Mouse (Mus musculus) hindbrain, embryonic 11.5 days (tissue): Measurements from ENCODE around the gene Bnipl. TPM values are rescaled to one million over a fixed set of nuclear protein-coding genes. Genes with fewer than 3 reads are reported as not detected.

ENCODE experiments used
- ATAC-seq: fragments of 200-750 bp; cut with Nextera tagmentation; 2 replicates; pipeline ENCODE4 v1.8.0; 2017; ENCODE audit warnings: mild to moderate bottlenecking, moderate TSS enrichment, moderate library complexity; ENCODE audit not compliant: low FRiP score
- DNase-seq: peaks from one replicate; pipeline ENCODE4 v3.0.0-alpha.2; 2015; ENCODE audit warnings: low spot score
- H3K27ac ChIP-seq: fragments of 300-500 bp; sonication (generic); 2 replicates; pipeline ENCODE4 v1.5.1; 2014; ENCODE audit warnings: mild to moderate bottlenecking, low read depth, low read length
- H3K27me3 ChIP-seq: fragments of 300-500 bp; sonication (generic); 2 replicates; pipeline ENCODE4 v1.6.1; 2014; ENCODE audit warnings: mild to moderate bottlenecking, low read length, moderate library complexity, mixed read lengths; ENCODE audit not compliant: control insufficient read depth, insufficient read depth
- H3K36me3 ChIP-seq: fragments of 300-500 bp; sonication (generic); 2 replicates; pipeline ENCODE4 v1.6.1; 2014; ENCODE audit warnings: mild to moderate bottlenecking, low read length, moderate library complexity, mixed read lengths; ENCODE audit not compliant: control insufficient read depth, insufficient read depth
- H3K4me1 ChIP-seq: fragments of 300-500 bp; sonication (generic); replicated peaks from 2 replicates; pipeline ENCODE4 v1.6.1; 2014; ENCODE audit warnings: low read length, mixed read lengths; ENCODE audit not compliant: control insufficient read depth, insufficient read depth
- H3K4me2 ChIP-seq: fragments of 300-500 bp; sonication (generic); replicated peaks from 2 replicates; pipeline ENCODE4 v1.6.1; 2014; ENCODE audit warnings: mild to moderate bottlenecking, low read depth, low read length
- H3K4me3 ChIP-seq: fragments of 300-500 bp; sonication (generic); 2 replicates; pipeline ENCODE4 v1.5.1; 2014; ENCODE audit warnings: low read depth, low read length
- H3K9ac ChIP-seq: fragments of 300-500 bp; sonication (generic); 2 replicates; pipeline ENCODE4 v1.6.1; 2014; ENCODE audit warnings: low read depth, low read length
- H3K9me3 ChIP-seq: fragments of 300-500 bp; sonication (generic); 2 replicates; pipeline ENCODE4 v1.6.1; 2016; ENCODE audit warnings: low read length; ENCODE audit not compliant: control insufficient read depth
- WGBS: fragments of 180-500 bp; shearing (Covaris S2); extraction: QIAGEN DNeasy Blood & Tissue Kit; methylation state at CpG from one replicate; pipeline ENCODE4 v1.1.7; 2014; 5-methylcytosine and 5-hydroxymethylcytosine counted together
- polyA plus RNA-seq: library from polyadenylated mRNA; unstranded; fragments of >200 nt; fragmentation: Nextera tagmentation; extraction: Ambion mirVana; gene quantifications from 2 replicates; pipeline ENCODE4 v1.2.1, GENCODE M21; 2014

Bnipl gene
- 0.61 and 0.73 TPM in 2 replicates for polyA plus RNA-seq

GRCm38 (mm10) chr3:95250783-95251424, at the start of gene Bnipl:
Bnipl (minus strand) TSS chr3:95251193.
- WGBS: 60% methylated on average over 7 of the region's 7 CpGs
- no peaks in the 10 kb centered on the region for H3K4me1 ChIP-seq
- 0 out of 2 replicates have a peak, but pooled peaks cover 2% of the 10 kb centered on the region for H3K36me3 ChIP-seq
- no peaks in the 10 kb centered on the region for H3K9me3 ChIP-seq
- DNase-seq (no peak), ATAC-seq (no peak)
- H3K4me3 ChIP-seq: no peak within 1 kb of the TSS
- H3K9ac ChIP-seq: no peak within 1 kb of the TSS
- H3K27ac ChIP-seq: no peak within 1 kb of the TSS
- H3K4me2 ChIP-seq: no peak within 1 kb of the TSS
- H3K27me3 ChIP-seq: no peaks in the 10 kb centered on the region

- Histone ChIP-seq H3K27ac (no peak overlapping the region), H3K4me3 (no peak overlapping the region), H3K4me1 (no peaks in the 10 kb centered on the region), H3K9me3 (no peaks in the 10 kb centered on the region), H3K36me3 (0 out of 2 replicates have a peak, but pooled peaks cover 4% of the 10 kb centered on the region), H3K4me2 (no peak overlapping the region), H3K27me3 (no peaks in the 10 kb centered on the region), H3K9ac (no peak overlapping the region)
- WGBS: 91% methylated on average over 7 of the region's 7 CpGs
- no peak for DNase-seq
- no peak for ATAC-seq
These were observed 47.0 kb upstream of the Bnipl start for GRCm38 (mm10) chr3:95298018-95298417.

- no peak overlapping the region for H3K4me2 ChIP-seq
- ATAC-seq (no peak), DNase-seq (peak; percentile 65)
- no peaks in the 10 kb centered on the region for H3K27me3 ChIP-seq
- H3K36me3 ChIP-seq: 0 out of 2 replicates have a peak, but pooled peaks cover 4% of the 10 kb centered on the region
- H3K9ac ChIP-seq: 0 out of 2 replicates have a peak overlapping the region, but pooled peaks have one; percentile 4
- H3K9me3 ChIP-seq: no peaks in the 10 kb centered on the region
- H3K4me1 ChIP-seq: no peaks in the 10 kb centered on the region
- no peak overlapping the region for H3K4me3 ChIP-seq
- no peak overlapping the region for H3K27ac ChIP-seq
- WGBS: 22% methylated on average over 5 of the region's 5 CpGs
These were observed 45.1 kb upstream of the Bnipl start for GRCm38 (mm10) chr3:95296103-95296469.

GRCm38 (mm10) chr3:95295321-95296102, 44.5 kb upstream of the Bnipl start:
- Histone ChIP-seq H3K27ac (no peak overlapping the region), H3K27me3 (no peaks in the 10 kb centered on the region), H3K36me3 (0 out of 2 replicates have a peak, but pooled peaks cover 4% of the 10 kb centered on the region), H3K4me3 (no peak overlapping the region), H3K4me1 (no peaks in the 10 kb centered on the region), H3K4me2 (no peak overlapping the region), H3K9me3 (no peaks in the 10 kb centered on the region), H3K9ac (no peak overlapping the region)
- DNase-seq: no peak
- 77% methylated on average over 11 of the region's 11 CpGs for WGBS
- no peak for ATAC-seq

- Histone ChIP-seq H3K27ac (no peak overlapping the region), H3K27me3 (no peaks in the 10 kb centered on the region), H3K4me1 (no peaks in the 10 kb centered on the region), H3K9ac (no peak overlapping the region), H3K4me3 (no peak overlapping the region), H3K4me2 (no peak overlapping the region), H3K36me3 (0 out of 2 replicates have a peak, but pooled peaks cover 4% of the 10 kb centered on the region), H3K9me3 (no peaks in the 10 kb centered on the region)
- ATAC-seq: no peak
- WGBS: 85% methylated on average over 5 of the region's 5 CpGs
- no peak for DNase-seq
These were observed 43.7 kb upstream of the Bnipl start for GRCm38 (mm10) chr3:95294718-95295117.

GRCm38 (mm10) chr3:95294316-95294715, 43.3 kb upstream of the Bnipl start:
- Histone ChIP-seq H3K9me3 (no peaks in the 10 kb centered on the region), H3K27me3 (no peaks in the 10 kb centered on the region), H3K9ac (no peak overlapping the region), H3K4me2 (no peak overlapping the region), H3K27ac (no peak overlapping the region), H3K4me3 (no peak overlapping the region), H3K4me1 (no peaks in the 10 kb centered on the region), H3K36me3 (0 out of 2 replicates have a peak, but pooled peaks cover 4% of the 10 kb centered on the region)
- 90% methylated on average over 7 of the region's 7 CpGs for WGBS
- no peak for DNase-seq
- ATAC-seq: no peak

GRCm38 (mm10) chr3:95293537-95293936, 42.5 kb upstream of the Bnipl start:
- H3K27ac ChIP-seq: no peak overlapping the region
- DNase-seq: no peak
- no peaks in the 10 kb centered on the region for H3K27me3 ChIP-seq
- no peak overlapping the region for H3K4me3 ChIP-seq
- H3K9ac ChIP-seq: no peak overlapping the region
- no peaks in the 10 kb centered on the region for H3K9me3 ChIP-seq
- no peak for ATAC-seq
- 0 out of 2 replicates have a peak, but pooled peaks cover 4% of the 10 kb centered on the region for H3K36me3 ChIP-seq
- no peaks in the 10 kb centered on the region for H3K4me1 ChIP-seq
- no peak overlapping the region for H3K4me2 ChIP-seq
- WGBS: 85% methylated on average over 11 of the region's 11 CpGs

GRCm38 (mm10) chr3:95292899-95293298, 41.9 kb upstream of the Bnipl start:
- H3K27me3 ChIP-seq: no peaks in the 10 kb centered on the region
- no peak for ATAC-seq
- no peak overlapping the region for H3K4me2 ChIP-seq
- H3K36me3 ChIP-seq: 0 out of 2 replicates have a peak, but pooled peaks cover 4% of the 10 kb centered on the region
- DNase-seq: no peak
- WGBS: 98% methylated on average over 2 of the region's 2 CpGs
- H3K9ac ChIP-seq: no peak overlapping the region
- no peak overlapping the region for H3K27ac ChIP-seq
- no peaks in the 10 kb centered on the region for H3K9me3 ChIP-seq
- no peaks in the 10 kb centered on the region for H3K4me1 ChIP-seq
- no peak overlapping the region for H3K4me3 ChIP-seq
